15 mouse cellular contexts compared by ENCODE assay signal in the genomic region with DNA sequence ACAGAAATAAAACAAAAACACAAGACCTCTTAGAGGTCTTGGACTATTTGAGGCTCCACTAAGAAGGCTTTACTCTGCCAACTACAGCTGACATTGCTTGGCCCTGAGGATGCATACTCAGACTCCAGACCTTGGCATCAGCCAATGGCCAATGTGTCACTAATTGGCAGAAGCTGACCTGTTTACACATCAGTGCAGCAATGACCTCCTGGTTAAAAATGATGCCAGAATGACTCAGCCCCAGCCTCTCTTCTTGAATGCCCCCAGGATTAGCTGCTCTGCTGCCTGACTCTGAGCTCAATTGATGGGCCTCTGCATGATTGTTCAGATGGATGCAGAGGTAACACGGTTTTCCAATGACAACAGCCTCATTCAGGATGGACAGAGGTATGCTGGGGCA. TPM values are rescaled to one million over a fixed set of nuclear protein-coding genes. Genes with fewer than 3 reads are reported as not detected.
DNase-seq lines count a peak whose midpoint lies in the region; ATAC-seq and TF ChIP-seq lines count a peak whose summit lies in the region.
"Had no signal": no experiment of that assay in that cellular context is flagged by ENCODE, and none has a peak within 500 bp of the region (broad histone marks: within the 10 kb centered on the region; RNA-seq: fewer than 3 reads in every experiment).

No protein-coding gene starts in this region.

- no peak overlapping the region for H3K9ac ChIP-seq in heart, adult 2 months (ENCODE audit: low read depth, low read length)
- H3K9ac ChIP-seq in heart, embryonic 11.5 days (ENCODE audit: low read depth, low read length), result no peak overlapping the region
- no peak overlapping the region for H3K9ac ChIP-seq in midbrain, embryonic 16.5 days (ENCODE audit: low read depth, low read length)
- H3K9ac ChIP-seq: forebrain, embryonic 15.5 days; neural tube, embryonic 12.5 days had no signal

- no peak for ATAC-seq in heart, embryonic 11.5 days (replicated peaks; ENCODE audit: insufficient number of reproducible peaks, low FRiP score, low TSS enrichment)
- ATAC-seq in midbrain, embryonic 16.5 days, result no peak
- ATAC-seq: forebrain, embryonic 15.5 days had no signal

- no peaks in the 10 kb centered on the region for H3K79me2 ChIP-seq in heart, adult 2 months (replicated peaks; ENCODE audit: control insufficient read depth, insufficient read depth, low read length)

- no peak for TF ChIP-seq EP300 in heart, adult 2 months (IDR thresholded peaks at IDR 0.05; ENCODE audit: insufficient read depth, low read depth, low read length)

- H3K36me3 ChIP-seq in heart, adult 2 months (ENCODE audit: control insufficient read depth, insufficient read depth, low read length), result no peaks in the 10 kb centered on the region
- no peaks in the 10 kb centered on the region for H3K36me3 ChIP-seq in heart, embryonic 11.5 days (ENCODE audit: control insufficient read depth, insufficient read depth, low read length)
- H3K36me3 ChIP-seq in midbrain, embryonic 16.5 days (ENCODE audit: control insufficient read depth, insufficient read depth, low read length), result no peaks in the 10 kb centered on the region
- H3K36me3 ChIP-seq: embryonic facial prominence, embryonic 10.5 days; forebrain, embryonic 15.5 days; neural tube, embryonic 12.5 days had no signal

- H3K27ac ChIP-seq in heart, adult 2 months, result peak overlapping the region; percentile 50
- no peak overlapping the region for H3K27ac ChIP-seq in heart, embryonic 11.5 days (ENCODE audit: low read depth, low read length)
- H3K27ac ChIP-seq in midbrain, embryonic 16.5 days (ENCODE audit: low read length), result no peak overlapping the region
- H3K27ac ChIP-seq: embryonic facial prominence, embryonic 10.5 days; forebrain, embryonic 15.5 days; macrophage; neural tube, embryonic 12.5 days had no signal

- peaks cover 2% of the 10 kb centered on the region; the same call in 1 of the 2 replicates for H3K4me1 ChIP-seq in heart, adult 2 months (ENCODE audit: control insufficient read depth, insufficient read depth, low read length)
- H3K4me1 ChIP-seq in heart, embryonic 11.5 days (ENCODE audit: control insufficient read depth, insufficient read depth, low read length), result no peaks in the 10 kb centered on the region
- no peaks in the 10 kb centered on the region for H3K4me1 ChIP-seq in midbrain, embryonic 16.5 days (ENCODE audit: control insufficient read depth, insufficient read depth, low read length)
- H3K4me1 ChIP-seq: embryonic facial prominence, embryonic 10.5 days; forebrain, embryonic 15.5 days; neural tube, embryonic 12.5 days had no signal

- no peak for TF ChIP-seq CTCF in heart, adult 2 months (IDR thresholded peaks at IDR 0.05)

- intact Hi-C loops in heart, adult 2 months (cut with DNase I), result no loop called here

- DNase-seq in heart, adult 2 months, result peak; percentile 36 to 76
- DNase-seq in retina, postnatal 1 day, result peak; percentile 59
- no peak for DNase-seq in retina, embryonic 14.5 days (ENCODE audit: low spot score)
- DNase-seq in cerebellum, postnatal 36 days, result peak; percentile 25 to 26
- DNase-seq in skeletal muscle tissue, adult 2 months (ENCODE audit: low read depth, low spot score), result peak; percentile 84
- no peak for DNase-seq in neural tube, embryonic 10.5 days (ENCODE audit: extremely low spot score, low spot score)
- DNase-seq: right cerebral cortex, postnatal 4 days; thymus, adult 2 months had no signal

- no peak overlapping the region for H3K4me2 ChIP-seq in heart, embryonic 11.5 days
- H3K4me2 ChIP-seq in midbrain, embryonic 16.5 days (ENCODE audit: low read length), result no peak overlapping the region
- H3K4me2 ChIP-seq: forebrain, embryonic 15.5 days; neural tube, embryonic 12.5 days had no signal

- H3K9me3 ChIP-seq in heart, embryonic 11.5 days (replicated peaks; ENCODE audit: control insufficient read depth, low read length), result no peaks in the 10 kb centered on the region
- no peaks in the 10 kb centered on the region for H3K9me3 ChIP-seq in midbrain, embryonic 16.5 days (replicated peaks; ENCODE audit: control insufficient read depth, low read length, poor library complexity, severe bottlenecking)
- H3K9me3 ChIP-seq: forebrain, embryonic 15.5 days; neural tube, embryonic 12.5 days had no signal

- no peak for TF ChIP-seq POLR2A in heart, adult 2 months (IDR thresholded peaks at IDR 0.05; ENCODE audit: insufficient read depth, low read depth, low read length)

- 39% methylated on average over 1 of the region's 1 CpGs for WGBS in heart, adult 2 months
- WGBS in heart, embryonic 11.5 days (ENCODE audit: insufficient replicate concordance), result 75% methylated on average over 1 of the region's 1 CpGs
- WGBS in midbrain, embryonic 16.5 days, result 63% methylated on average over 1 of the region's 1 CpGs

- no peak overlapping the region for H3K4me3 ChIP-seq in heart, adult 2 months
- H3K4me3 ChIP-seq in heart, embryonic 11.5 days (ENCODE audit: low read depth, low read length), result no peak overlapping the region
- H3K4me3 ChIP-seq in midbrain, embryonic 16.5 days (ENCODE audit: low read depth, low read length), result no peak overlapping the region
- H3K4me3 ChIP-seq: embryonic facial prominence, embryonic 10.5 days; forebrain, embryonic 15.5 days; neural tube, embryonic 12.5 days had no signal

- no peaks in the 10 kb centered on the region for H3K27me3 ChIP-seq in heart, adult 2 months (ENCODE audit: control insufficient read depth, insufficient read depth, low read length)
- H3K27me3 ChIP-seq in heart, embryonic 11.5 days (ENCODE audit: control insufficient read depth, insufficient read depth, low read length), result no peaks in the 10 kb centered on the region
- H3K27me3 ChIP-seq in midbrain, embryonic 16.5 days (ENCODE audit: control insufficient read depth, insufficient read depth, low read depth, low read length), result no peaks in the 10 kb centered on the region
- H3K27me3 ChIP-seq: forebrain, embryonic 15.5 days; neural tube, embryonic 12.5 days had no signal

RNA-seq across cellular contexts. Expression of a gene that starts 16.5 kb away (rescaled TPM):
- 10 to 100 TPM; 48.3 to 57.2 TPM for total RNA-seq in heart, adult 2 months (2021)
- polyA plus RNA-seq in heart, adult 2 months (2012; rRNA removed), result 13.2 and 19.1 TPM in 2 replicates
- 93.8 and 105 TPM in 2 replicates for polyA plus RNA-seq in heart, embryonic 11.5 days (2014; fragmentation: Nextera tagmentation; extraction: Ambion mirVana)
- polyA plus RNA-seq in midbrain, embryonic 16.5 days (2015; fragmentation: Nextera tagmentation; extraction: Ambion mirVana), result 64.6 and 65.8 TPM in 2 replicates

RNA-seq across cellular contexts. Expression of a gene that starts 16.7 kb away (rescaled TPM):
- 10 to 100 TPM; 19.0 to 20.9 TPM for total RNA-seq in heart, adult 2 months (2021)
- 23.1 and 24.4 TPM in 2 replicates for polyA plus RNA-seq in heart, adult 2 months (2012; rRNA removed)
- 9.2 and 9.8 TPM in 2 replicates for polyA plus RNA-seq in heart, embryonic 11.5 days (2014; fragmentation: Nextera tagmentation; extraction: Ambion mirVana)
- 18.5 and 20.5 TPM in 2 replicates for polyA plus RNA-seq in midbrain, embryonic 16.5 days (2015; fragmentation: Nextera tagmentation; extraction: Ambion mirVana)

RNA-seq across cellular contexts. Expression of a gene that starts 23.8 kb away (rescaled TPM):
- 1 to 10 TPM in 1 of 2 experiments, not detected in 1; 1.3 TPM for total RNA-seq in heart, adult 2 months (2021)
- not detected in 2 replicates for polyA plus RNA-seq in heart, adult 2 months (2012; rRNA removed)
- not detected in 2 replicates for polyA plus RNA-seq in heart, embryonic 11.5 days (2014; fragmentation: Nextera tagmentation; extraction: Ambion mirVana)
- polyA plus RNA-seq in midbrain, embryonic 16.5 days (2015; fragmentation: Nextera tagmentation; extraction: Ambion mirVana), result not detected in 2 replicates
- polyA plus RNA-seq: embryonic facial prominence, embryonic 10.5 days; forebrain, embryonic 15.5 days; limb, embryonic 11.5 days; macrophage; neural tube, embryonic 12.5 days; thymus, adult 2 months had no signal

RNA-seq across cellular contexts. Expression of a gene that starts 23.8 kb away (rescaled TPM):
- total RNA-seq in heart, adult 2 months (2021), result 10 to 100 TPM; 23.3 to 25.5 TPM
- polyA plus RNA-seq in heart, adult 2 months (2012; rRNA removed), result 46.9 and 68.1 TPM in 2 replicates
- 32.3 and 35.6 TPM in 2 replicates for polyA plus RNA-seq in heart, embryonic 11.5 days (2014; fragmentation: Nextera tagmentation; extraction: Ambion mirVana)
- polyA plus RNA-seq in midbrain, embryonic 16.5 days (2015; fragmentation: Nextera tagmentation; extraction: Ambion mirVana), result 45.8 and 50.3 TPM in 2 replicates

RNA-seq across cellular contexts. Expression of a gene that starts 48.4 kb away (rescaled TPM):
- 1 to 10 TPM; 2.5 to 3.4 TPM for total RNA-seq in heart, adult 2 months (2021)
- 3.9 and 5.2 TPM in 2 replicates for polyA plus RNA-seq in heart, adult 2 months (2012; rRNA removed)
- polyA plus RNA-seq in heart, embryonic 11.5 days (2014; fragmentation: Nextera tagmentation; extraction: Ambion mirVana), result 39.7 and 41.5 TPM in 2 replicates
- polyA plus RNA-seq in midbrain, embryonic 16.5 days (2015; fragmentation: Nextera tagmentation; extraction: Ambion mirVana), result 4.4 and 6.1 TPM in 2 replicates

Comparison
In these comparisons a context has a peak if more than half of its experiments do, and no peak if none do; other contexts are left out.
1. DNase-seq: peak in heart, adult 2 months (2 of 2), retina, postnatal 1 day (single experiment), cerebellum, postnatal 36 days (2 of 2) and skeletal muscle tissue, adult 2 months (single experiment); none in retina, embryonic 14.5 days (single experiment) and neural tube, embryonic 10.5 days (single experiment).